Mouse (Mus musculus): Measurements from ENCODE around the gene 2900011O08Rik. TPM values are rescaled to one million over a fixed set of nuclear protein-coding genes. Genes with fewer than 3 reads are reported as not detected.

The 2900011O08Rik gene
- 782 TPM in 1 of 2 replicates, not detected in the other for polyA plus RNA-seq (2012; ENCODE audit: insufficient read depth, insufficient read length, low replicate concordance, missing spikeins)

DNA sequence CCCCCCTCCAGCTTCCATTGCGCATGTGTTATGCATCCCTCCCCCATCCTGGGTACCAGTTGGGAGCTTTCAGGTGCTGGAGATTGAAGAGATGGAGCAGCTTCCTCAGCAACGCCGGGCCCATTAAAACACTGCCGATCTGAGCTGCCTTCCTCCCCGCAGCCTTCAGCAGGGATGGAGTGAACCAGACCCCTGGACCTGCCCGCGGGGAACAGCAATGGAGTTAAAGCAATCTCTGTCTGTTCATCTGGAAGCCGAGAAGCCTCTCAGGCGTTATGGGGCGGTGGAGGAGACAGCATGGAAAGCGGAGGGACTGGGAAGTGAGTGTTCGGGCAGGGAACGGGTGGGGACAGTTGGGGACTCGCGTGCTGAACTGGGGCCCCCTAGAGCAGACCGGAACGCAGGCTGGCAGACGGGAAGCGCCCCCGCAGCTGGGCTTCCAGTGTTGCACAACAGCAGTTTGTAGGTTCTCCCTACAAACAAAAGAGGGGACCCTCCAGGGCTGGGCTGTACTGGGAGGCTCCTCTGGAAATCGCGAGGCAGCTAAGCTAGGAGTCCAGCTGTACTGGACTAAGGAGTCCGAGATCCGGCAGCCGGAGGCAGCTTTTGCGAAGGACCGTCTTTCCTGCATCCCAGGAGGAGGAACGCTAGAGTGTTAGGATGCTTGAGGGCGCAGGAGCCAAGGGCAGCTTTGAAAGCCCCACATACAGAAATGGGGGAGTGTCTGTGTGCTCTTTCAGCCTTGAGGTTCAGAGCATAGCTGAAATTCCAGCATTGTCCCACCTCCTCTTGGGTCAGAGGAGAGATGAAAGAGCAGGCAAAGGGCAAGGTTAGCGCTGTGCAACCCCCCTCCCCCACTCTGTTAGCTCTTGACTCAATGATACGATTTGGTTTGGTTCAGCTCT lies at the start of gene 2900011O08Rik, which contains the start of gene Ifitm7:
Gene 2900011O08Rik, plus strand, starts transcription at position 31 of the 905 bp plus-strand sequence.
Gene Ifitm7, minus strand, starts transcription at position 315 of the 905 bp plus-strand sequence.
- TF ChIP-seq POLR2A (IDR thresholded peaks at IDR 0.05; ENCODE audit: insufficient read depth, low read depth, low read length) = peak; percentile 37; the same call in 1 of the 2 replicates
- no peak for TF ChIP-seq CTCF (IDR thresholded peaks at IDR 0.05; ENCODE audit: insufficient read depth, low read depth, low read length)
- H3K27ac ChIP-seq (ENCODE audit: insufficient read depth, low read depth, low read length) = peak within 1 kb of the TSS; percentile 90
- H3K4me3 ChIP-seq (ENCODE audit: insufficient read depth, low read depth, low read length) = peak within 1 kb of the TSS; percentile 94
- no peaks in the 10 kb centered on the region for H3K4me1 ChIP-seq (ENCODE audit: control insufficient read depth, insufficient read depth, low read length)
- WGBS = under 1% methylated on average over 31 of the region's 31 CpGs

DNA sequence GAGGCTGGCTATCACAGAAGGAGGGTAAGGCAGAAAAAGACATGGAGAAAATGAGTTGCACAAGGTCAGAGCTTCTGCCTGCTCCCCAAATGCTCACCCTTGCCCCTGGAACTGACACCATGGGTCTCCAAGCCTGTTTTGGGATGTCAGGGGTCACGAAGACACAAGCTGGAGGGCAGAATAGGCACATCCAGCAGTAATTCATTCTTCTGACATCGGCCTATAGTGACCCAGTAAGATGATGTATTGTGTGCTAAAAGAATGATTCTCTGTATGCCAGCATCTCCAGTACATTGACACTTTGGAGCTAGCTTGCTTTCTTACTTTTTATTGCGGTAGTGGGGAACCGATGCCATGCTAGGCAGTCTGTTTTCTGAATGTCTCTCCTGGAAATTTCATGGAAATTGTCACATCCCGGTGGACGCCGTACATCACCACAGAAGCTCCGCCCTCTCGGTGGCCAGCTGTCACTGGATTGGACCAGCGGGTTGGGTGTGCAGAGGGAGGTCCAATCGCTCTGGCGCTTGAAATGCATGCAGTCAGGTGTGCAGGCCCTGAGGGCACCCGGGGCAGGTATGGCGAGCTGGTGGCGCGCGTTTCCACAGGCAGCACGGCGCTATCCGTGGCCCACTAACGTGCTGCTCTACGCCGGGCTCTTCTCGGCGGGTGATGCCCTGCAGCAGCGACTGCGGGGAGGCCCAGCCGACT lies 46.1 kb upstream of the 2900011O08Rik start:
- 4% methylated on average over 28 of the region's 28 CpGs for WGBS
- TF ChIP-seq POLR2A (IDR thresholded peaks at IDR 0.05; ENCODE audit: insufficient read depth, low read depth, low read length) = peak; percentile 37; the same call in 1 of the 2 replicates
- no peak for TF ChIP-seq CTCF (IDR thresholded peaks at IDR 0.05; ENCODE audit: insufficient read depth, low read depth, low read length)
- Histone ChIP-seq H3K4me3 (ENCODE audit: insufficient read depth, low read depth, low read length) (peak overlapping the region; percentile 65), H3K27ac (ENCODE audit: insufficient read depth, low read depth, low read length) (0 out of 2 replicates have a peak overlapping the region, but pooled peaks have one; percentile 2), H3K4me1 (ENCODE audit: control insufficient read depth, insufficient read depth, low read length) (peaks cover 7% of the 10 kb centered on the region; the same call in 1 of the 2 replicates)

DNA sequence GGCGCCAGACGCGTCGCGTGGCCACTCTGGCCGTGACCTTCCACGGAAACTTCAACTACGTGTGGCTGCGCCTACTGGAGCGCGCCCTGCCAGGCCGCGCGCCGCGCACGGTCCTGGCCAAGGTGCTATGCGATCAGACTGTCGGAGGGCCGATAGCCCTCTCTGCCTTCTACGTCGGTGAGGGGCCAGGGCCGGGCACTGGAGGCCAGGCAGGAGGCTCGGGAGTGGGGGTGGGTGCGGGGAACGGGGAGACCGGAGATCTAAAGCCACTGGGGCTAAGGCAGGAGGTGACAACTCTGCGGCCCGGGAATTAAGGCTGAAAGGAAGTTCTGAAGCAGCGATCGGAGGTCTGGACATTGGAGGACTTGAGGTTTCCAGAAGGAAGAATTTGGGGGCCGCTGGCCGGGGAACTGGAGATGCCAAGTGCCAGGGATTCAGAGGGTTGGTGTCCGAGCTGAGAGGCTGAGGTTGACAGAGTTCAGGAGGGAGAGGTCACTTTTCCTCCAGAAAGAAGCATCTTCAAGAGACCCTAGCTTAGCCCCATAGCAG lies 45.5 kb upstream of the 2900011O08Rik start:
- H3K4me1 ChIP-seq (ENCODE audit: control insufficient read depth, insufficient read depth, low read length) = peaks cover 7% of the 10 kb centered on the region; the same call in 1 of the 2 replicates
- H3K27ac ChIP-seq (ENCODE audit: insufficient read depth, low read depth, low read length) = 0 out of 2 replicates have a peak overlapping the region, but pooled peaks have one; percentile 2
- WGBS = 2% methylated on average over 34 of the region's 34 CpGs

DNA sequence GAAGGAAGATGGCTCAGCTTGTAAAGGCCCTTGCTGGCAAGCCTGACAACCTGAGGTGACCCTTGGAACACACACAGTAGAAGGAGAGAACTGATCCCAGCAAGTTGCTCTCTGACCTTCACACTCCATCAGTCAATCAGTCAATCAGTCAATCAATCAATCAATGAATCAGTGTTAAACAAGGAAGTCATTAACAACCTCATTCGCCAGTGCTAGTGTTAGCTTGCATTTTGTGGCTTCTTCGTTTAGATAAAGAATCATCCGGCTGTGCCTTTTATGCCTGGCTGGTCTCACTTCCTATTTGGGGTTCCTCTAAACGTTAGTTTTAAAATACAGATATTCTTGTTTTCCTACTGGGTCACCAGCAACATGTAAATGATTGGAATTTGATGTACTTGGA lies 42.2 kb upstream of the 2900011O08Rik start:
- 64% methylated on average over 4 of the region's 4 CpGs for WGBS
- Histone ChIP-seq H3K27ac (ENCODE audit: insufficient read depth, low read depth, low read length) (no peak overlapping the region), H3K4me3 (ENCODE audit: insufficient read depth, low read depth, low read length) (no peak overlapping the region), H3K4me1 (ENCODE audit: control insufficient read depth, insufficient read depth, low read length) (peaks cover 7% of the 10 kb centered on the region; the same call in 1 of the 2 replicates)
- TF ChIP-seq CTCF (IDR thresholded peaks at IDR 0.05; ENCODE audit: insufficient read depth, low read depth, low read length) (no peak), POLR2A (IDR thresholded peaks at IDR 0.05; ENCODE audit: insufficient read depth, low read depth, low read length) (no peak)

More for the DNA sequence above, 45.5 kb upstream of the 2900011O08Rik start:
- peak overlapping the region; percentile 65 for H3K4me3 ChIP-seq (ENCODE audit: insufficient read depth, low read depth, low read length)
- TF ChIP-seq CTCF (IDR thresholded peaks at IDR 0.05; ENCODE audit: insufficient read depth, low read depth, low read length) = no peak
- no peak for TF ChIP-seq POLR2A (IDR thresholded peaks at IDR 0.05; ENCODE audit: insufficient read depth, low read depth, low read length)

DNA sequence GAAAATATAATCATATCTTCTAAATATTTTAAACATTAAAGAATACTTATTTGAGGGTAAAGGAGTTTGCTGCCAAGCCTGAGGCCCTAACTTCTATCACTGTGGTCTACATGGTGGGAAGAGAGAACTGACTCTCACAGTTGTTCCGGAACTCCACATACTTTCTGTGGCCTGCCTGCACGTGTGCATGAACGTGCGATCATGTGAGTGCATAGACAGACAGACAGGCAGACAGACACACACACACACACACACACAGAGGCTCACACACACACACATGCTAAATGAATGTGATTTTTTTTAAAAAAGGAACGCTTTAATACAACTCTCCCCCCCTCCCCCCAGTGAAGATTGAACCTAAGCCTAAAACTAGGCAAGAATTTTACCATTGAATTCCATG lies 41.7 kb upstream of the 2900011O08Rik start:
- Histone ChIP-seq H3K4me1 (ENCODE audit: control insufficient read depth, insufficient read depth, low read length) (peaks cover 7% of the 10 kb centered on the region; the same call in 1 of the 2 replicates), H3K4me3 (ENCODE audit: insufficient read depth, low read depth, low read length) (no peak overlapping the region), H3K27ac (ENCODE audit: insufficient read depth, low read depth, low read length) (no peak overlapping the region)
- TF ChIP-seq POLR2A (IDR thresholded peaks at IDR 0.05; ENCODE audit: insufficient read depth, low read depth, low read length) (no peak), CTCF (IDR thresholded peaks at IDR 0.05; ENCODE audit: insufficient read depth, low read depth, low read length) (no peak)
- 89% methylated on average over 5 of the region's 5 CpGs for WGBS

DNA sequence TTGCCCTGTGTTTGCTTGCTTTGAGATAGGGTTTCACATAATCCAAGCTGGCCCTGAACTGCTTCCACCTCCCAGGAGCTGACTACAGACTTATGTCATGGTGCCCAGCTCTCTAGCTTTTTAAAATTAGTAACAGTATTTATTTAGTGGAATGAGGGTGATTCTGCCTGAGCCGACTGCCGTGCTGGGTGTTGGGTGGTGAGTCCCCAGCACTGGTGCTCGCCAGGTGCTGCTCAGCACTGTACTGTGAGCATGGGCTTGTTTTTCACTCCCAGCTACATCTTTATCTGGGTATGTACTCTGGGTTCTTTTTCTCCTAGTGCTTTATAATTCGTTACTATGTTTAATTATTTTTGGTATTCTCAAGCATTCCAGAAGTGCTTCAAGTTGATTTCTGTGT lies 41.3 kb upstream of the 2900011O08Rik start:
- 68% methylated on average over 4 of the region's 4 CpGs for WGBS
- TF ChIP-seq CTCF (IDR thresholded peaks at IDR 0.05; ENCODE audit: insufficient read depth, low read depth, low read length) (no peak), POLR2A (IDR thresholded peaks at IDR 0.05; ENCODE audit: insufficient read depth, low read depth, low read length) (no peak)

DNA sequence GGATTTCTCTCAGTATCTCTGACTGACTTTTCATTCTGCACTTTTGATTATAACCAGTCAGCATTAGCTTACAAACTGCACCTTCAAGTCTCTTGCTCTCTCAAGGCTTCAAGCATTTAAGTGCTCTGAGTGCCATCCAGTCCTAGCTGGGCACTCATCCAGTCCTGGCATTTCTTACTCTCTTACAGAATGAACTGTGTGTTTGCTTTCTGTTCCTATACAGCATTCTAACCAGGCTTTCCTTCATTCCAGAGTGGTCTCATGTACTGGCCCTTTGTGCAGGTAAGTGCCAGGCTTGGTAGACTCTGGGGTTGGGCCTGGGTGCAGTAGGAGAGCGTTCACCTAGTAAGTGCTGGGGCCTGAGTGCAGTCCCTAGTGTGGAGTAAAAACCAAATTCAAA lies 40.1 kb upstream of the 2900011O08Rik start:
- Histone ChIP-seq H3K4me1 (ENCODE audit: control insufficient read depth, insufficient read depth, low read length) (peaks cover 3% of the 10 kb centered on the region; the same call in 1 of the 2 replicates), H3K27ac (ENCODE audit: insufficient read depth, low read depth, low read length) (no peak overlapping the region), H3K4me3 (ENCODE audit: insufficient read depth, low read depth, low read length) (no peak overlapping the region)
- WGBS = 90% methylated on average over 1 of the region's 1 CpGs
- no peak for TF ChIP-seq POLR2A (IDR thresholded peaks at IDR 0.05; ENCODE audit: insufficient read depth, low read depth, low read length)
- TF ChIP-seq CTCF (IDR thresholded peaks at IDR 0.05; ENCODE audit: insufficient read depth, low read depth, low read length) = no peak

More for the DNA sequence above, 41.3 kb upstream of the 2900011O08Rik start:
- Histone ChIP-seq H3K27ac (ENCODE audit: insufficient read depth, low read depth, low read length) (no peak overlapping the region), H3K4me3 (ENCODE audit: insufficient read depth, low read depth, low read length) (no peak overlapping the region), H3K4me1 (ENCODE audit: control insufficient read depth, insufficient read depth, low read length) (peaks cover 6% of the 10 kb centered on the region; the same call in 1 of the 2 replicates)

DNA sequence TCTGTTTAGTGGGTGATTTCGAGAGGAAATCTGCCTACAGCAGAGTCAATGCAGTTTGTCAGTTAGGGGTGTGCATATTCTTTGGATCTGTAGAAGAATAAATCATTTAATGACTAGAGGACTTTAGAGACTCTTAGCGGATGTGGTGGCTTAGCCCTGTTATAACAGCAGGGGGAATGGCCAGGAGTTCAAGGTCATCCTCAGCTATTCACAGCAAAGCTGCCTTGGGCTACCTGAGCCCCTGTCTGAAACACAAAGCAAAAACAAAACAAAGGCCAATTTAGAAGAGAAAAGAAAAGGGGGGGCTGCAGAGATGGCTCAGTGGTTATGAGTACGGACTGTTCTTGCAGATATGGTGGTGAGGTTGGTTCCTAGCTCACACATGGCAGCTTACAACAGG lies 35.2 kb upstream of the 2900011O08Rik start:
- Histone ChIP-seq H3K4me1 (ENCODE audit: control insufficient read depth, insufficient read depth, low read length) (no peaks in the 10 kb centered on the region), H3K4me3 (ENCODE audit: insufficient read depth, low read depth, low read length) (no peak overlapping the region), H3K27ac (ENCODE audit: insufficient read depth, low read depth, low read length) (no peak overlapping the region)
- WGBS = 77% methylated on average over 3 of the region's 3 CpGs
- TF ChIP-seq CTCF (IDR thresholded peaks at IDR 0.05; ENCODE audit: insufficient read depth, low read depth, low read length) = no peak
- no peak for TF ChIP-seq POLR2A (IDR thresholded peaks at IDR 0.05; ENCODE audit: insufficient read depth, low read depth, low read length)

Data from olfactory bulb, adult 2 months (tissue).